29 mouse cellular contexts compared by ENCODE assay signal in the genomic region with DNA sequence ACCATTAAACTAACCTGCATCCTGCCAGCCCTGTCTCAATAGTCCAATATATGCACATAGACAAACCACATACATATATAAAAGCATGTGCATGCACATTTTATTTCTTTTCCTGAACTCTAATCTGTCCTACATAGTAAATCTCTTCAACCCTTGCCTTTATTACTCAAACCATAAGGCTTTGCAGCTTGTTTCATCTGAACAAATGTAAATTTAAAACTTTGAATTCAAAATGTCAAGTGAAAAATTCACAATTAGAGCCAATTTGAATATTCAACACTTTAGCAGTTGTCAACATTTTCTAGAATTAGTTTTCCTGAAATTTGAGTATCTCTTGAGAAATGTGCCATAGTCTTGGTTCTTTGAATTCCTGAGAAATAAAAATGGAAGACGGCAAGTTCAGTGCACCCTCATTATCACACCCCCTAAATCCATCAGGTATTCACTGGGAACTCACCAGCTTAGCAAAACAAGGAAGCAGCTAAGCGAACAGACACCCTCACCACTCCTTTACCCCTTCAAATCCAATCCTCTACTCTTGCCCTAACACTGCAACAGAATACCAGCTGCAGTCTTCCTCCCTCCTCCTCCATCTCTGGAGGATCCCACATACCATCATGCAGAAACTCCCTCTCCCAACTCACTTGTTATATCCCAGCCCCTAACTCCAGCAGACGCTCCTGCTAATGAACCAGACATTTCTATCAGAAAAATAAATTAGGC. TPM values are rescaled to one million over a fixed set of nuclear protein-coding genes. Genes with fewer than 3 reads are reported as not detected.
DNase-seq lines count a peak whose midpoint lies in the region; ATAC-seq lines count a peak whose summit lies in the region.
"Had no signal": no experiment of that assay in that cellular context is flagged by ENCODE, and none has a peak within 500 bp of the region (broad histone marks: within the 10 kb centered on the region; RNA-seq: fewer than 3 reads in every experiment).

No protein-coding gene starts in this region.

- ATAC-seq in forebrain, embryonic 15.5 days (replicated peaks), result peak; percentile 48; the same call in 1 of the 2 replicates
- ATAC-seq in hindbrain, embryonic 14.5 days (ENCODE audit: low FRiP score), result no peak
- ATAC-seq: activated CD4-positive, CD25-positive, alpha-beta regulatory T cell, adult 4 months; hindbrain, embryonic 16.5 days; inflammation-experienced regulatory T-cells, adult 6 months; intestine, postnatal 0 days; Patski had no signal

- H3K4me3 ChIP-seq in forebrain, embryonic 15.5 days, result no peak overlapping the region
- H3K4me3 ChIP-seq in forebrain, embryonic 10.5 days, result no peak overlapping the region
- no peak overlapping the region for H3K4me3 ChIP-seq in hindbrain, embryonic 14.5 days (replicated peaks; ENCODE audit: low read length)
- H3K4me3 ChIP-seq: embryonic facial prominence, embryonic 12.5 days; heart, adult 2 months; heart, embryonic 15.5 days; hindbrain, embryonic 10.5 days had no signal

- H3K9me3 ChIP-seq in forebrain, embryonic 15.5 days, result no peaks in the 10 kb centered on the region
- H3K9me3 ChIP-seq in forebrain, embryonic 10.5 days, result no peaks in the 10 kb centered on the region
- no peaks in the 10 kb centered on the region for H3K9me3 ChIP-seq in hindbrain, embryonic 14.5 days (ENCODE audit: control insufficient read depth, low read length)
- H3K9me3 ChIP-seq: embryonic facial prominence, embryonic 12.5 days; heart, embryonic 15.5 days; hindbrain, embryonic 10.5 days had no signal

- no peaks in the 10 kb centered on the region for H3K36me3 ChIP-seq in forebrain, embryonic 15.5 days
- no peaks in the 10 kb centered on the region for H3K36me3 ChIP-seq in forebrain, embryonic 10.5 days (replicated peaks)
- no peaks in the 10 kb centered on the region for H3K36me3 ChIP-seq in hindbrain, embryonic 14.5 days (replicated peaks; ENCODE audit: control insufficient read depth, insufficient read depth)
- H3K36me3 ChIP-seq: embryonic facial prominence, embryonic 12.5 days; heart, embryonic 15.5 days; hindbrain, embryonic 10.5 days had no signal

- H3K27me3 ChIP-seq in forebrain, embryonic 15.5 days, result no peaks in the 10 kb centered on the region
- no peaks in the 10 kb centered on the region for H3K27me3 ChIP-seq in forebrain, embryonic 10.5 days (ENCODE audit: poor library complexity, severe bottlenecking)
- H3K27me3 ChIP-seq in hindbrain, embryonic 14.5 days (ENCODE audit: control insufficient read depth, insufficient read depth, low read length), result no peaks in the 10 kb centered on the region
- H3K27me3 ChIP-seq: CH12.LX; embryonic facial prominence, embryonic 12.5 days; heart, embryonic 15.5 days; Patski had no signal

- H3K4me1 ChIP-seq in forebrain, embryonic 15.5 days, result no peaks in the 10 kb centered on the region
- H3K4me1 ChIP-seq in forebrain, embryonic 10.5 days, result no peaks in the 10 kb centered on the region
- no peaks in the 10 kb centered on the region for H3K4me1 ChIP-seq in hindbrain, embryonic 14.5 days (replicated peaks; ENCODE audit: control insufficient read depth, insufficient read depth, low read length)
- H3K4me1 ChIP-seq: embryonic facial prominence, embryonic 12.5 days; heart, embryonic 15.5 days; hindbrain, embryonic 10.5 days had no signal

- no peak for DNase-seq in forebrain, embryonic 10.5 days (ENCODE audit: extremely low spot score, low spot score)
- DNase-seq in layer of hippocampus, adult 18-20 months (ENCODE audit: low spot score in 2 of 2), result peak; percentile 2 to 4
- no peak for DNase-seq in layer of hippocampus, adult 11-12 months (ENCODE audit: low spot score)
- DNase-seq in brain, embryonic 18.5 days (ENCODE audit: low read depth, low spot score), result peak; percentile 54
- DNase-seq in hindbrain, embryonic 14.5 days (ENCODE audit: low spot score), result no peak
- DNase-seq in cerebellum, postnatal 10 days, result no peak
- DNase-seq: adrenal gland, postnatal 14 days; cerebellum, adult 11 months; cerebellum, adult 8-10 months; cerebellum, postnatal 25 days; gastrocnemius, postnatal 14 days; heart, adult 2 months; kidney, adult 9 months had no signal

- H3K9ac ChIP-seq in forebrain, embryonic 15.5 days (replicated peaks), result no peak overlapping the region
- no peak overlapping the region for H3K9ac ChIP-seq in hindbrain, embryonic 14.5 days
- H3K9ac ChIP-seq: embryonic facial prominence, embryonic 12.5 days; heart, embryonic 15.5 days had no signal

- 61% methylated on average over 3 of the region's 3 CpGs for WGBS in forebrain, embryonic 15.5 days
- WGBS in forebrain, embryonic 10.5 days, result 71% methylated on average over 3 of the region's 3 CpGs
- 81% methylated on average over 3 of the region's 3 CpGs for WGBS in hindbrain, embryonic 14.5 days

- no peak overlapping the region for H3K27ac ChIP-seq in forebrain, embryonic 15.5 days (replicated peaks)
- no peak overlapping the region for H3K27ac ChIP-seq in forebrain, embryonic 10.5 days
- H3K27ac ChIP-seq in hindbrain, embryonic 14.5 days, result no peak overlapping the region
- H3K27ac ChIP-seq: embryonic facial prominence, embryonic 12.5 days; heart, adult 2 months; heart, embryonic 15.5 days; hindbrain, embryonic 10.5 days had no signal

- no peak overlapping the region for H3K4me2 ChIP-seq in forebrain, embryonic 15.5 days (replicated peaks)
- H3K4me2 ChIP-seq in hindbrain, embryonic 14.5 days (replicated peaks), result no peak overlapping the region
- H3K4me2 ChIP-seq: embryonic facial prominence, embryonic 12.5 days; heart, embryonic 11.5 days; heart, embryonic 15.5 days had no signal

RNA-seq across cellular contexts. Expression of a gene that starts 16.6 kb away (rescaled TPM):
- not detected in 2 replicates for polyA plus RNA-seq in forebrain, embryonic 15.5 days (2015; fragmentation: Nextera tagmentation; extraction: Ambion mirVana)
- polyA plus RNA-seq in forebrain, embryonic 10.5 days (2016; fragmentation: Nextera tagmentation; extraction: Ambion mirVana), result not detected in 2 replicates
- not detected for total RNA-seq in layer of hippocampus, adult 18-20 months (2021)
- polyA plus RNA-seq in hindbrain, embryonic 14.5 days (2014; fragmentation: Nextera tagmentation; extraction: Ambion mirVana), result not detected in 2 replicates
- total RNA-seq: adrenal gland, adult 18-20 months; adrenal gland, postnatal 14 days; CH12.LX; gastrocnemius, adult 18-20 months; gastrocnemius, postnatal 14 days; heart, adult 2 months; heart, postnatal 25 days had no signal
- polyA plus RNA-seq: activated CD4-positive, CD25-positive, alpha-beta regulatory T cell, adult 4 months; cortical plate, adult 2 months; embryonic facial prominence, embryonic 12.5 days; gonadal fat pad, adult 2 months; heart, adult 2 months; heart, embryonic 11.5 days; heart, embryonic 15.5 days; hindbrain, embryonic 10.5 days; hindbrain, embryonic 16.5 days; inflammation-experienced regulatory T-cells, adult 6 months; intestine, postnatal 0 days; Patski had no signal

RNA-seq across cellular contexts. Expression of a gene that starts 25.1 kb away (rescaled TPM):
- not detected in 2 replicates for polyA plus RNA-seq in forebrain, embryonic 15.5 days (2015; fragmentation: Nextera tagmentation; extraction: Ambion mirVana)
- not detected in 2 replicates for polyA plus RNA-seq in forebrain, embryonic 10.5 days (2016; fragmentation: Nextera tagmentation; extraction: Ambion mirVana)
- not detected for total RNA-seq in layer of hippocampus, adult 18-20 months (2021)
- polyA plus RNA-seq in hindbrain, embryonic 14.5 days (2014; fragmentation: Nextera tagmentation; extraction: Ambion mirVana), result not detected in 2 replicates
- total RNA-seq: adrenal gland, adult 18-20 months; adrenal gland, postnatal 14 days; CH12.LX; gastrocnemius, adult 18-20 months; gastrocnemius, postnatal 14 days; heart, adult 2 months; heart, postnatal 25 days had no signal
- polyA plus RNA-seq: activated CD4-positive, CD25-positive, alpha-beta regulatory T cell, adult 4 months; cortical plate, adult 2 months; embryonic facial prominence, embryonic 12.5 days; gonadal fat pad, adult 2 months; heart, adult 2 months; heart, embryonic 11.5 days; heart, embryonic 15.5 days; hindbrain, embryonic 10.5 days; hindbrain, embryonic 16.5 days; inflammation-experienced regulatory T-cells, adult 6 months; intestine, postnatal 0 days; Patski had no signal

RNA-seq across cellular contexts. Expression of a gene that starts 33.6 kb away (rescaled TPM):
- not detected in 2 replicates for polyA plus RNA-seq in forebrain, embryonic 15.5 days (2015; fragmentation: Nextera tagmentation; extraction: Ambion mirVana)
- not detected in 2 replicates for polyA plus RNA-seq in forebrain, embryonic 10.5 days (2016; fragmentation: Nextera tagmentation; extraction: Ambion mirVana)
- total RNA-seq in layer of hippocampus, adult 18-20 months (2021), result not detected
- not detected in 2 replicates for polyA plus RNA-seq in hindbrain, embryonic 14.5 days (2014; fragmentation: Nextera tagmentation; extraction: Ambion mirVana)
- total RNA-seq: adrenal gland, adult 18-20 months; adrenal gland, postnatal 14 days; CH12.LX; gastrocnemius, adult 18-20 months; gastrocnemius, postnatal 14 days; heart, adult 2 months; heart, postnatal 25 days had no signal
- polyA plus RNA-seq: activated CD4-positive, CD25-positive, alpha-beta regulatory T cell, adult 4 months; cortical plate, adult 2 months; embryonic facial prominence, embryonic 12.5 days; gonadal fat pad, adult 2 months; heart, adult 2 months; heart, embryonic 11.5 days; heart, embryonic 15.5 days; hindbrain, embryonic 10.5 days; hindbrain, embryonic 16.5 days; inflammation-experienced regulatory T-cells, adult 6 months; intestine, postnatal 0 days; Patski had no signal

RNA-seq across cellular contexts. Expression of a gene that starts 42.1 kb away (rescaled TPM):
- not detected in 2 replicates for polyA plus RNA-seq in forebrain, embryonic 15.5 days (2015; fragmentation: Nextera tagmentation; extraction: Ambion mirVana)
- not detected in 2 replicates for polyA plus RNA-seq in forebrain, embryonic 10.5 days (2016; fragmentation: Nextera tagmentation; extraction: Ambion mirVana)
- total RNA-seq in layer of hippocampus, adult 18-20 months (2021), result not detected
- not detected in 2 replicates for polyA plus RNA-seq in hindbrain, embryonic 14.5 days (2014; fragmentation: Nextera tagmentation; extraction: Ambion mirVana)
- total RNA-seq: adrenal gland, adult 18-20 months; adrenal gland, postnatal 14 days; CH12.LX; gastrocnemius, adult 18-20 months; gastrocnemius, postnatal 14 days; heart, adult 2 months; heart, postnatal 25 days had no signal
- polyA plus RNA-seq: activated CD4-positive, CD25-positive, alpha-beta regulatory T cell, adult 4 months; cortical plate, adult 2 months; embryonic facial prominence, embryonic 12.5 days; gonadal fat pad, adult 2 months; heart, adult 2 months; heart, embryonic 11.5 days; heart, embryonic 15.5 days; hindbrain, embryonic 10.5 days; hindbrain, embryonic 16.5 days; inflammation-experienced regulatory T-cells, adult 6 months; intestine, postnatal 0 days; Patski had no signal

RNA-seq across cellular contexts. Expression of a gene that starts 50.6 kb away (rescaled TPM):
- not detected in 2 replicates for polyA plus RNA-seq in forebrain, embryonic 15.5 days (2015; fragmentation: Nextera tagmentation; extraction: Ambion mirVana)
- not detected in 2 replicates for polyA plus RNA-seq in forebrain, embryonic 10.5 days (2016; fragmentation: Nextera tagmentation; extraction: Ambion mirVana)
- not detected for total RNA-seq in layer of hippocampus, adult 18-20 months (2021)
- not detected in 2 replicates for polyA plus RNA-seq in hindbrain, embryonic 14.5 days (2014; fragmentation: Nextera tagmentation; extraction: Ambion mirVana)
- total RNA-seq: adrenal gland, adult 18-20 months; adrenal gland, postnatal 14 days; CH12.LX; gastrocnemius, adult 18-20 months; gastrocnemius, postnatal 14 days; heart, adult 2 months; heart, postnatal 25 days had no signal
- polyA plus RNA-seq: activated CD4-positive, CD25-positive, alpha-beta regulatory T cell, adult 4 months; cortical plate, adult 2 months; embryonic facial prominence, embryonic 12.5 days; gonadal fat pad, adult 2 months; heart, adult 2 months; heart, embryonic 11.5 days; heart, embryonic 15.5 days; hindbrain, embryonic 10.5 days; hindbrain, embryonic 16.5 days; inflammation-experienced regulatory T-cells, adult 6 months; intestine, postnatal 0 days; Patski had no signal

Comparison
In these comparisons a context has a peak if more than half of its experiments do, and no peak if none do; other contexts are left out.
1. DNase-seq: peak in layer of hippocampus, adult 18-20 months (2 of 2) and brain, embryonic 18.5 days (single experiment); none in forebrain, embryonic 10.5 days (single experiment), layer of hippocampus, adult 11-12 months (single experiment), hindbrain, embryonic 14.5 days (single experiment) and cerebellum, postnatal 10 days (0 of 2).